Mouse (Mus musculus) spleen, embryonic (tissue): Measurements from ENCODE around the gene Slc10a6.

Source experiments
- CTCF ChIA-PET: fragments of 350-600 bp; sonication (Branson Sonifier 250); formaldehyde crosslinking; loops from one replicate; lab custom pipeline; 2022; lab: Charles Lee

Slc10a6 gene

GRCm38 (mm10) chr5:103629111-103629764, at the start of gene Slc10a6:
Gene Slc10a6 (minus strand): TSS chr5:103629403.
- CTCF ChIA-PET: no interaction called here

GRCm38 (mm10) chr5:103678974-103679373, 49.8 kb upstream of the Slc10a6 start:
- CTCF ChIA-PET: no interaction called here

- CTCF ChIA-PET: no interaction called here
Observed at GRCm38 (mm10) chr5:103677894-103678293, 48.7 kb upstream of the Slc10a6 start.

- CTCF ChIA-PET: no interaction called here
Observed at GRCm38 (mm10) chr5:103676289-103676881, 47.2 kb upstream of the Slc10a6 start.

- CTCF ChIA-PET: no interaction called here
Observed at GRCm38 (mm10) chr5:103674482-103674881, 45.3 kb upstream of the Slc10a6 start.

GRCm38 (mm10) chr5:103673611-103674010, 44.4 kb upstream of the Slc10a6 start:
- CTCF ChIA-PET: interaction anchor here (0.6 kb wide), 1 partner anchor 125 kb away, joined by 3 read pairs; no protein-coding TSS in a partner anchor

GRCm38 (mm10) chr5:103671858-103672257, 42.7 kb upstream of the Slc10a6 start:
- CTCF ChIA-PET: no interaction called here

GRCm38 (mm10) chr5:103665876-103666275, 36.7 kb upstream of the Slc10a6 start:
- CTCF ChIA-PET: no interaction called here

- CTCF ChIA-PET: no interaction called here
Observed at GRCm38 (mm10) chr5:103664932-103665331, 35.7 kb upstream of the Slc10a6 start.

- CTCF ChIA-PET: interaction anchor here (0.6 kb wide), 1 partner anchor 67 kb away, joined by 3 read pairs; no protein-coding TSS in a partner anchor
Observed at GRCm38 (mm10) chr5:103659571-103659970, 30.4 kb upstream of the Slc10a6 start.

- CTCF ChIA-PET: interaction anchor here (0.6 kb wide), 2 partner anchors 30 to 68 kb away, joined by 3 read pairs; no protein-coding TSS in a partner anchor
Observed at GRCm38 (mm10) chr5:103658921-103659320, 29.7 kb upstream of the Slc10a6 start.

- CTCF ChIA-PET: interaction anchor here (0.6 kb wide), 1 partner anchor 1440 kb away, joined by 5 read pairs; no protein-coding TSS in a partner anchor
Observed at GRCm38 (mm10) chr5:103655346-103656118, 26.3 kb upstream of the Slc10a6 start, which contains the start of gene 1700016H13Rik. Gene 1700016H13Rik (minus strand): TSS chr5:103656010.

GRCm38 (mm10) chr5:103654780-103655179, 25.6 kb upstream of the Slc10a6 start:
- CTCF ChIA-PET: interaction anchor here (0.6 kb wide), 1 partner anchor 1439 kb away, joined by 5 read pairs; no protein-coding TSS in a partner anchor

- CTCF ChIA-PET: no interaction called here
Observed at GRCm38 (mm10) chr5:103654225-103654624, 25.0 kb upstream of the Slc10a6 start.

- CTCF ChIA-PET: no interaction called here
Observed at GRCm38 (mm10) chr5:103647320-103647719, 18.1 kb upstream of the Slc10a6 start.

- CTCF ChIA-PET: no interaction called here
Observed at GRCm38 (mm10) chr5:103644167-103644566, 15.0 kb upstream of the Slc10a6 start.

GRCm38 (mm10) chr5:103637162-103637561, 8.0 kb upstream of the Slc10a6 start:
- CTCF ChIA-PET: no interaction called here

GRCm38 (mm10) chr5:103629854-103630580, 814 bp upstream of the Slc10a6 start:
- CTCF ChIA-PET: no interaction called here

GRCm38 (mm10) chr5:103628499-103628898, 704 bp downstream of the Slc10a6 start:
- CTCF ChIA-PET: interaction anchor here (0.6 kb wide), 1 partner anchor 30 kb away, joined by 3 read pairs; no protein-coding TSS in a partner anchor

GRCm38 (mm10) chr5:103624831-103625230, 4.4 kb downstream of the Slc10a6 start:
- CTCF ChIA-PET: no interaction called here

GRCm38 (mm10) chr5:103622321-103622720, 6.9 kb downstream of the Slc10a6 start:
- CTCF ChIA-PET: no interaction called here
